Mouse (Mus musculus): ENCODE measurements at regions not wholly inside any gene's neighbourhood (a gene's known extent, or its start where the extent isn't known, plus 50 kb on each side); places are given as distances from the start of the nearest gene placed in this dataset.

GRCm38 (mm10) chr2:33978550-33978949 lies 90.8 kb upstream of the Mvb12b start:
- no peak for TF ChIP-seq POLR2A (IDR thresholded peaks at IDR 0.05; ENCODE audit: control insufficient read depth, extremely low read depth, insufficient read depth, low read length, poor library complexity)
- TF ChIP-seq CTCF (IDR thresholded peaks at IDR 0.05; ENCODE audit: borderline replicate concordance, control insufficient read depth, extremely low read depth, insufficient read depth, low read length, poor library complexity): no peak

All from thymus, adult 2 months (tissue).